Mouse (Mus musculus) heart, postnatal 0 days (tissue): ENCODE results near the gene Car10. TPM values are rescaled to one million over a fixed set of nuclear protein-coding genes. Genes with fewer than 3 reads are reported as not detected.

Source experiments
- ATAC-seq: fragments of 200-750 bp; cut with Nextera tagmentation; 2 replicates; pipeline ENCODE4 v1.8.0; 2017; ENCODE audit warnings: low read depth, moderate number of reproducible peaks, moderate library complexity; ENCODE audit not compliant: insufficient read depth
- DNase-seq: peaks from one replicate; pipeline ENCODE4 v3.0.0-alpha.2; 2016; ENCODE audit warnings: low spot score
- H3K27ac ChIP-seq: fragments of 300-500 bp; sonication (generic); 2 replicates; pipeline ENCODE4 v1.5.1; 2014; ENCODE audit warnings: low read depth, mild to moderate bottlenecking
- H3K27me3 ChIP-seq: fragments of 300-500 bp; sonication (generic); 2 replicates; pipeline ENCODE4 v1.6.1; 2014; ENCODE audit warnings: low read length, mixed read lengths; ENCODE audit not compliant: control insufficient read depth, insufficient read depth
- H3K36me3 ChIP-seq: fragments of 300-500 bp; sonication (generic); replicated peaks from 2 replicates; pipeline ENCODE4 v1.6.1; 2014; ENCODE audit warnings: low read length, mixed read lengths; ENCODE audit not compliant: control insufficient read depth, insufficient read depth
- H3K4me1 ChIP-seq: fragments of 300-500 bp; sonication (generic); 2 replicates; pipeline ENCODE4 v1.6.1; 2014; ENCODE audit warnings: antibody characterized with exemption; ENCODE audit not compliant: control insufficient read depth, insufficient read depth
- H3K4me2 ChIP-seq: fragments of 300-500 bp; sonication (generic); 2 replicates; pipeline ENCODE4 v1.6.1; 2014; ENCODE audit warnings: low read depth, mild to moderate bottlenecking, low read length, moderate library complexity
- H3K4me3 ChIP-seq: fragments of 300-500 bp; sonication (generic); 2 replicates; pipeline ENCODE4 v1.5.1; 2014; ENCODE audit warnings: low read depth, low read length
- H3K9ac ChIP-seq: fragments of 300-500 bp; sonication (generic); replicated peaks from 2 replicates; pipeline ENCODE4 v1.6.1; 2014; ENCODE audit warnings: low read depth, low read length, mixed read lengths
- H3K9me3 ChIP-seq: fragments of 300-500 bp; sonication (generic); replicated peaks from 2 replicates; pipeline ENCODE4 v1.6.1; 2016; ENCODE audit warnings: low read length; ENCODE audit not compliant: control insufficient read depth
- CTCF ChIP-seq: IDR thresholded peaks from 2 replicates; pipeline ENCODE4 v1.5.1; 2016; ENCODE audit warnings: antibody characterized with exemption, control low read depth, low read depth
- EP300 ChIP-seq: IDR thresholded peaks from 2 replicates; pipeline ENCODE4 v1.6.1; 2016; ENCODE audit warnings: antibody characterized with exemption, low read depth
- WGBS: fragments of 180-500 bp; shearing (Covaris S2); extraction: QIAGEN DNeasy Blood & Tissue Kit; methylation state at CpG from one replicate; pipeline ENCODE4 v1.1.7; 2014; 5-methylcytosine and 5-hydroxymethylcytosine counted together
- polyA plus RNA-seq: library from polyadenylated mRNA; unstranded; fragments of >200 nt; fragmentation: Nextera tagmentation; extraction: Ambion mirVana; gene quantifications from 2 replicates; pipeline ENCODE4 v1.2.1, GENCODE M21; 2015
- total RNA-seq: library from RNA; depleted of rRNA; stranded (reverse); fragments of >200 nt; gene quantifications from 2 replicates; pipeline ENCODE4 v1.2.3, GENCODE M21; 2014; ENCODE audit warnings: low replicate concordance

Gene Car10
- total and polyA plus RNA-seq, 2 experiments from 2014 or later, result not detected

DNA sequence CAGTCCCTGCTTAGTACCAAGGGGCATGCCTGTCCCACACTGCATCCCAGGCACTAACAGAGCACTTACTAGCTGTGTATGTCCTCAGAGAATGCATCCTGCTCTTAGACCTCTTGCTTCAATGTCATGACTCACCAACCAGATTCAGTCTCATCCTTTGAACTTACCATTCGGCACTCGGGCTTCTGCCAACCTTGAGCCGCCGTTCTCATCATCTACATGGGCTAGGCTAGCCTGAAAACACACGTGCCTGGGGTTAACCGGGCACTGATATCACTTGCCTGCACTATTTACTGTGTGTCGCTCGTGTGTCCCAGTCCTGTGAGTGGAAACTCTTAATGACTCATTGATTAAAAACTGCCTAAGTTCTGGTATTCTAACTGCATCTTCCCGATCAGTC lies 418.4 kb downstream of the Car10 start:
- H3K4me2 ChIP-seq, result no peak overlapping the region
- DNase-seq (no peak), ATAC-seq (no peak)
- H3K9me3 ChIP-seq, result no peaks in the 10 kb centered on the region
- WGBS, result 74% methylated on average over 9 of the region's 9 CpGs
- H3K4me1 ChIP-seq, result no peaks in the 10 kb centered on the region
- no peak overlapping the region for H3K27ac ChIP-seq
- no peak overlapping the region for H3K9ac ChIP-seq
- TF ChIP-seq EP300 (no peak), CTCF (no peak)
- no peaks in the 10 kb centered on the region for H3K36me3 ChIP-seq
- H3K4me3 ChIP-seq, result no peak overlapping the region
- no peaks in the 10 kb centered on the region for H3K27me3 ChIP-seq

DNA sequence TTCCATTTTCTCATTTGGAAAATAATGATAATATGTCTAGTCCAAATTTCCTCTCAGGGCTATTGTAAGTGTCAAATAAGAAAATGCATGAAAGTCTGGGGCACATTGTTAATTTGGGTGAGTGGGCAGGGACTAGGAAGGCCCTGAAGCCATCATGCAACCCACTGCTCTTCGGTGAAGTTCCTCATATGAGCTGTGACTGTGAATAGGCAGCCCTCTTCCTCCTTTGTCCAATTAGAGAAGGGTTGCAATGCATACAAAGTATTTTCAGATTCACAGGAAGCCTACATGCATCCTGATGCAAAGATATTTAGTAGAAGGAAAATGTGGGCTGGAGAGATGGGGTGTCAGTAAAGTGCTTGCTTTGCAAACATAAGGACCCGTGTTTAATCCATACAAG lies 419.1 kb downstream of the Car10 start:
- no peak for ATAC-seq
- DNase-seq, result no peak
- no peak overlapping the region for H3K9ac ChIP-seq
- TF ChIP-seq EP300 (no peak), CTCF (no peak)
- H3K4me3 ChIP-seq, result no peak overlapping the region
- no peaks in the 10 kb centered on the region for H3K36me3 ChIP-seq
- H3K4me2 ChIP-seq, result no peak overlapping the region
- WGBS, result 80% methylated on average over 2 of the region's 2 CpGs
- H3K4me1 ChIP-seq, result no peaks in the 10 kb centered on the region
- H3K27ac ChIP-seq, result no peak overlapping the region
- no peaks in the 10 kb centered on the region for H3K27me3 ChIP-seq
- H3K9me3 ChIP-seq, result no peaks in the 10 kb centered on the region

DNA sequence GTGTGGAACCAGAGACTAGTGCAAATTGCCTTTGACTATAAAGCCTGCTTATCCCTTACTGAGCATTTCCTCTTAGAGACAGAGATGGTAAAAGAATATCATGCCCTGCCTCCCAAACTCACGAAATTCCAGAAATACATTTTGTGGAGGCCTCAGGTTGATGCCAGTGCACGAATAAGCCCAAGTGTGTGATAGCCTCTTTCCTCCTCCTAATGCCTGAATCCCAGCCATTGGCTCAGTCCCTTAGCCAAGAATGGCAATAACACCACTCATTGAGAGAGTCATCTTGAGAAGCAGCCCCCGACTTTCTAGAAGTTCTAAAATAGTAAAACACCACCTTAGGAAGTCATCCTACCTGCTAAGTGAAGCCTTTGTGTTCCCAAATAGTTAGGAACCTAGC lies 424.7 kb downstream of the Car10 start:
- no peak overlapping the region for H3K4me3 ChIP-seq
- DNase-seq (no peak), ATAC-seq (no peak)
- H3K9me3 ChIP-seq, result no peaks in the 10 kb centered on the region
- TF ChIP-seq EP300 (no peak), CTCF (no peak)
- no peak overlapping the region for H3K27ac ChIP-seq
- no peaks in the 10 kb centered on the region for H3K4me1 ChIP-seq
- H3K36me3 ChIP-seq, result no peaks in the 10 kb centered on the region
- 58% methylated on average over 3 of the region's 3 CpGs for WGBS
- H3K4me2 ChIP-seq, result no peak overlapping the region
- H3K27me3 ChIP-seq, result no peaks in the 10 kb centered on the region
- H3K9ac ChIP-seq, result no peak overlapping the region

DNA sequence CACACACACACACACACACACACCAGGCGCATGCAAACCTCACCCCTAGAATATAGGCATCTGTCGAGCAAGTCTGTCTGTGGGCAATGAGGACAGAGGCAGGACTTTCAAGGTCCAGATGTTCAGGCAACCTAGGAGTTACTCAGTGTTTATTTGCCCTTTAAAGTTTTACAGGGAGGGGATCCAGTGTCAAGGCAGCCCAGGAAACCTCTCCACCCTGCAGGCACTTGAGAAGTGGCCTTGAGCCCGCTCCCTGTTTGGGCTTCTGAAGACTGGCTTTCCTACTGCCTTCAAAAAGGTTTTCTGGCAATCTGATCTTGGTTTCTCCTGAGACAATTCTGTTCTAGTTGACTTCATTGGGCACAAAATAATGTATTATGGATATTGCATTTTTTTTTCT lies 428.1 kb downstream of the Car10 start:
- no peak for DNase-seq
- no peak overlapping the region for H3K4me2 ChIP-seq
- no peaks in the 10 kb centered on the region for H3K4me1 ChIP-seq
- no peak overlapping the region for H3K4me3 ChIP-seq
- no peak overlapping the region for H3K27ac ChIP-seq
- no peak overlapping the region for H3K9ac ChIP-seq
- 78% methylated on average over 3 of the region's 3 CpGs for WGBS
- no peaks in the 10 kb centered on the region for H3K9me3 ChIP-seq
- H3K36me3 ChIP-seq, result no peaks in the 10 kb centered on the region
- ATAC-seq, result no peak
- TF ChIP-seq CTCF (no peak), EP300 (no peak)
- H3K27me3 ChIP-seq, result no peaks in the 10 kb centered on the region

DNA sequence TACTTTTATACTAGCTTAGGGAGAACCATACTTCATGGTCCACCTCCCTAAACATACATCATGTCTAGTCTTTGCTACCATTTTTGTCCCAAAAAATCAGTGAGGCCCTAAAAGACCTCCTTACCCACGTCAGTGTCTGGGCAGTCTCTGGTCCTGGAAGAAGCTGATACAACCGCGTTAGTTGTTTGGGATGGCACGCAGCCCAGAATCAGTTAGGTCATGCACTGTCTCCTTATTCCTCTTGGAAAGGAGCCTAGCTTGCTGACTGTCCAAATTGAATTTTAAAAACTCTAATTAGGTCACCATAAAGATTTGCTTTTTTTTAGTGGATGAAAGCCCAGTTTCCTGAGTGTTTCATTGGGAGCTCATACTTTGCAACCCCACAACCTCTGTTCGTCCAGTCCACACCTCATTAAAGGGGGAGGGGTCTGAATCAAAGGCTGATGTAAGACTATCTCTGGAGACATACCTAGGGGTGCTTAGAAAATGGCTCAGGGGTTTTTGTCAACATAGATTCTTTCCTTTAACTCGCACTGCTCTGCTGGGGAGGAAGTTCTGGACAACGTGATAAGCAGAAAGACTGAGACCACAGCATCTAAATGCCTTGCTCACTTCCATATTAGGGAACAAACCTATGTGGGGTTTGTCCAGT lies 433.3 kb downstream of the Car10 start:
- ATAC-seq (peak; percentile 68), DNase-seq (peak; percentile 64)
- no peak overlapping the region for H3K9ac ChIP-seq
- H3K36me3 ChIP-seq, result no peaks in the 10 kb centered on the region
- no peaks in the 10 kb centered on the region for H3K27me3 ChIP-seq
- no peak overlapping the region for H3K4me2 ChIP-seq
- H3K4me1 ChIP-seq, result peaks cover 3% of the 10 kb centered on the region; the same call in 1 of the 2 replicates
- TF ChIP-seq EP300 (no peak), CTCF (no peak)
- no peak overlapping the region for H3K4me3 ChIP-seq
- H3K27ac ChIP-seq, result 0 out of 2 replicates have a peak overlapping the region, but pooled peaks have one; percentile 34
- WGBS, result 27% methylated on average over 7 of the region's 7 CpGs
- H3K9me3 ChIP-seq, result no peaks in the 10 kb centered on the region

DNA sequence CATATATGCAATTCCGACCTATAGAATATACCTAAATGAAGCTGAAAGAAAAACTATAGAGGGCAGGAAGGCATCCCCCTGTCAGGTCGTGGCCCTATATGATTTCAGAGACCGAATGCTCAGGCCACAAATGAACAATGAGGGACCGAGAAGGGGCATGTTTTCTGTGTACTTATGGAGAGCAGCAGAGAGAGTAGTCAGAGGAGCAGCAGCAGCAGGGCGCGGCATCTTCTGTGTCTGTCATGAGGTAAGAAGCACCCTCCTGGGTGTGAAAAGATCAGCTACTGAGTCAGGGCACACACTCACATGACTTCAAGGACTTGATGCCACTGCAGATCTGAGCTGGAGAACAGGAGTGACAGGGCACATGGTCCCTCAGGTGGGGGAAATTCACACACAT lies 438.4 kb downstream of the Car10 start:
- no peaks in the 10 kb centered on the region for H3K27me3 ChIP-seq
- peaks cover 2% of the 10 kb centered on the region; the same call in 1 of the 2 replicates for H3K4me1 ChIP-seq
- no peaks in the 10 kb centered on the region for H3K36me3 ChIP-seq
- ATAC-seq, result no peak
- 71% methylated on average over 6 of the region's 6 CpGs for WGBS
- no peak overlapping the region for H3K4me3 ChIP-seq
- DNase-seq, result no peak
- H3K4me2 ChIP-seq, result no peak overlapping the region
- no peaks in the 10 kb centered on the region for H3K9me3 ChIP-seq
- H3K9ac ChIP-seq, result no peak overlapping the region
- H3K27ac ChIP-seq, result no peak overlapping the region
- TF ChIP-seq EP300 (no peak), CTCF (no peak)
